Mouse (Mus musculus): ENCODE measurements at regions not wholly inside any gene's neighbourhood (a gene's known extent, or its start where the extent isn't known, plus 50 kb on each side); places are given as distances from the start of the nearest gene placed in this dataset.
"Not testable (repeated sequence)": the region's sequence is repeated elsewhere in the genome, so short reads cannot be mapped to it uniquely, and the experiment has no call there.

- no peak for DNase-seq (ENCODE audit: extremely low spot score, low spot score)
These were observed 264.9 kb upstream of the Pum3 start for GRCm38 (mm10) chr19:27694478-27694877.

- no peak for DNase-seq (ENCODE audit: extremely low spot score, low spot score)
These were observed 264.1 kb upstream of the Pum3 start for GRCm38 (mm10) chr19:27693706-27694105.

- no peak for DNase-seq (ENCODE audit: extremely low spot score, low spot score)
These were observed 263.3 kb upstream of the Pum3 start for GRCm38 (mm10) chr19:27692944-27693343.

GRCm38 (mm10) chr19:27683426-27683825 lies 253.8 kb upstream of the Pum3 start:
- DNase-seq (ENCODE audit: extremely low spot score, low spot score): no peak

GRCm38 (mm10) chr19:27679427-27679826 lies 249.8 kb upstream of the Pum3 start:
- DNase-seq (ENCODE audit: extremely low spot score, low spot score): no peak

- DNase-seq (ENCODE audit: extremely low spot score, low spot score): no peak
These were observed 243.1 kb upstream of the Pum3 start for GRCm38 (mm10) chr19:27672679-27673190.

GRCm38 (mm10) chr19:27663296-27663695 lies 233.7 kb upstream of the Pum3 start:
- no peak for DNase-seq (ENCODE audit: extremely low spot score, low spot score)

- no peak for DNase-seq (ENCODE audit: extremely low spot score, low spot score)
These were observed 211.4 kb upstream of the Pum3 start for GRCm38 (mm10) chr19:27641001-27641400.

GRCm38 (mm10) chr19:27633105-27633504 lies 203.5 kb upstream of the Pum3 start:
- no peak for DNase-seq (ENCODE audit: extremely low spot score, low spot score)

- no peak for DNase-seq (ENCODE audit: extremely low spot score, low spot score)
These were observed 198.0 kb upstream of the Pum3 start for GRCm38 (mm10) chr19:27627626-27628025.

GRCm38 (mm10) chr19:27617522-27617921 lies 187.9 kb upstream of the Pum3 start:
- no peak for DNase-seq (ENCODE audit: extremely low spot score, low spot score)

- no peak for DNase-seq (ENCODE audit: extremely low spot score, low spot score)
These were observed 177.3 kb upstream of the Pum3 start for GRCm38 (mm10) chr19:27606933-27607332.

GRCm38 (mm10) chr19:27603296-27603695 lies 173.7 kb upstream of the Pum3 start:
- DNase-seq (ENCODE audit: extremely low spot score, low spot score): no peak

- no peak for DNase-seq (ENCODE audit: extremely low spot score, low spot score)
These were observed 171.9 kb upstream of the Pum3 start for GRCm38 (mm10) chr19:27601551-27601950.

GRCm38 (mm10) chr19:27600386-27600785 lies 170.8 kb upstream of the Pum3 start:
- not testable (repeated sequence) for DNase-seq (ENCODE audit: extremely low spot score, low spot score)

- no peak for DNase-seq (ENCODE audit: extremely low spot score, low spot score)
These were observed 170.1 kb upstream of the Pum3 start for GRCm38 (mm10) chr19:27599639-27600308.

- DNase-seq (ENCODE audit: extremely low spot score, low spot score): no peak
These were observed 168.7 kb upstream of the Pum3 start for GRCm38 (mm10) chr19:27598350-27598749.

- DNase-seq (ENCODE audit: extremely low spot score, low spot score): no peak
These were observed 155.9 kb upstream of the Pum3 start for GRCm38 (mm10) chr19:27585566-27585965.

GRCm38 (mm10) chr19:27582111-27582500 lies 152.5 kb upstream of the Pum3 start:
- DNase-seq (ENCODE audit: extremely low spot score, low spot score): no peak

- DNase-seq (ENCODE audit: extremely low spot score, low spot score): no peak
These were observed 151.9 kb upstream of the Pum3 start for GRCm38 (mm10) chr19:27581362-27582110.

GRCm38 (mm10) chr19:27576478-27576877 lies 146.9 kb upstream of the Pum3 start:
- DNase-seq (ENCODE audit: extremely low spot score, low spot score): no peak

- no peak for DNase-seq (ENCODE audit: extremely low spot score, low spot score)
These were observed 137.3 kb upstream of the Pum3 start for GRCm38 (mm10) chr19:27566929-27567328.

- DNase-seq (ENCODE audit: extremely low spot score, low spot score): no peak
These were observed 136.4 kb upstream of the Pum3 start for GRCm38 (mm10) chr19:27566060-27566459.

Measured in neural tube, embryonic 10.5 days (tissue).